Mouse (Mus musculus) embryonic facial prominence, embryonic 12.5 days (tissue): ENCODE measurements at regions not wholly inside any gene's neighbourhood (a gene's known extent, or its start where the extent isn't known, plus 50 kb on each side); places are given as distances from the start of the nearest gene placed in this dataset.

Experiments
- ATAC-seq: fragments of 200-750 bp; cut with Nextera tagmentation; 2 replicates; pipeline ENCODE4 v1.8.0; 2017; ENCODE audit not compliant: insufficient number of reproducible peaks, insufficient read depth, low FRiP score, low TSS enrichment
- H3K27ac ChIP-seq: fragments of 300-500 bp; sonication (generic); 2 replicates; pipeline ENCODE4 v1.5.1; 2016; ENCODE audit warnings: mild to moderate bottlenecking
- H3K27me3 ChIP-seq: fragments of 300-500 bp; sonication (generic); 2 replicates; pipeline ENCODE4 v1.6.1; 2016; ENCODE audit warnings: mild to moderate bottlenecking, moderate library complexity
- H3K36me3 ChIP-seq: fragments of 300-500 bp; sonication (generic); 2 replicates; pipeline ENCODE4 v1.6.1; 2016; ENCODE audit warnings: mild to moderate bottlenecking
- H3K4me1 ChIP-seq: fragments of 300-500 bp; sonication (generic); 2 replicates; pipeline ENCODE4 v1.6.1; 2016
- H3K4me2 ChIP-seq: fragments of 300-500 bp; sonication (generic); replicated peaks from 2 replicates; pipeline ENCODE4 v1.6.1; 2016; ENCODE audit warnings: mild to moderate bottlenecking, moderate library complexity
- H3K4me3 ChIP-seq: fragments of 300-500 bp; sonication (generic); 2 replicates; pipeline ENCODE4 v1.5.1; 2016; ENCODE audit warnings: mild to moderate bottlenecking
- H3K9ac ChIP-seq: fragments of 300-500 bp; sonication (generic); 2 replicates; pipeline ENCODE4 v1.6.1; 2016; ENCODE audit warnings: mild to moderate bottlenecking, moderate library complexity
- H3K9me3 ChIP-seq: fragments of 300-500 bp; sonication (generic); 2 replicates; pipeline ENCODE4 v1.6.1; 2016; ENCODE audit warnings: mild to moderate bottlenecking, moderate library complexity
- WGBS: fragments of 180-500 bp; shearing (Covaris S2); methylation state at CpG from one replicate; pipeline ENCODE4 v1.1.7; 2016; 5-methylcytosine and 5-hydroxymethylcytosine counted together

GRCm38 (mm10) chr3:147412274-147412673 lies 560.1 kb downstream of the Ttll7 start:
- ATAC-seq = no peak
- no peak overlapping the region for H3K9ac ChIP-seq
- no peak overlapping the region for H3K4me3 ChIP-seq
- H3K4me2 ChIP-seq = no peak overlapping the region
- no peak overlapping the region for H3K27ac ChIP-seq
- H3K36me3 ChIP-seq = no peaks in the 10 kb centered on the region
- H3K9me3 ChIP-seq = no peaks in the 10 kb centered on the region
- no peaks in the 10 kb centered on the region for H3K4me1 ChIP-seq
- 83% methylated on average over 4 of the region's 4 CpGs for WGBS
- H3K27me3 ChIP-seq = no peaks in the 10 kb centered on the region

DNA sequence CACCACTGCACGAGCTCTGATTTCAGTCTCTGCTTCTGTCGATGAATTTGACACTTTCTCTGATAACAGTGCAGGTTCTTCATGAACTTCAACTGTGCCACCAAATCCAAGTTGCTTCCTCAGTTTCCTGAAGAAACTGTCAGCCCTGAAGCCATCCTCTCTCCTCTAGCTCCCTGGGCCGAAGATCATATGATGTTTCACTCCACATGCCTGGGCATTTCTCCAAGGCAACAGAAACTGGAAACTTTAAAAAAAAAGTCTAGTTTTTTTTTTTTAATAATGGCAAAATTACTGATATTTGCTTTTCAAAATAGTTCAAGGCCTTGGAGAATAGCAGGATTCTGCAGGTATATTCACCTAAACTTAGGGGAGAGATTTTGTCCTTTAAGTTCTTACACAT lies 564.8 kb downstream of the Ttll7 start:
- no peak overlapping the region for H3K4me3 ChIP-seq
- H3K36me3 ChIP-seq = no peaks in the 10 kb centered on the region
- H3K27ac ChIP-seq = no peak overlapping the region
- no peak overlapping the region for H3K4me2 ChIP-seq
- no peaks in the 10 kb centered on the region for H3K9me3 ChIP-seq
- no peak overlapping the region for H3K9ac ChIP-seq
- 49% methylated on average over 3 of the region's 3 CpGs for WGBS
- H3K4me1 ChIP-seq = no peaks in the 10 kb centered on the region
- no peak for ATAC-seq
- no peaks in the 10 kb centered on the region for H3K27me3 ChIP-seq

GRCm38 (mm10) chr3:147419129-147419528 lies 567.0 kb downstream of the Ttll7 start:
- Histone ChIP-seq H3K4me3 (no peak overlapping the region), H3K27me3 (no peaks in the 10 kb centered on the region), H3K36me3 (no peaks in the 10 kb centered on the region), H3K27ac (no peak overlapping the region), H3K4me2 (no peak overlapping the region), H3K9ac (no peak overlapping the region), H3K9me3 (no peaks in the 10 kb centered on the region), H3K4me1 (peaks cover 4% of the 10 kb centered on the region; the same call in 1 of the 2 replicates)
- no peak for ATAC-seq
- WGBS = 48% methylated on average over 3 of the region's 3 CpGs

GRCm38 (mm10) chr3:147422196-147422595 lies 570.0 kb downstream of the Ttll7 start:
- Histone ChIP-seq H3K36me3 (no peaks in the 10 kb centered on the region), H3K4me1 (peaks cover 6% of the 10 kb centered on the region; the same call in 1 of the 2 replicates), H3K27ac (no peak overlapping the region), H3K27me3 (no peaks in the 10 kb centered on the region), H3K4me3 (no peak overlapping the region), H3K9ac (no peak overlapping the region), H3K9me3 (no peaks in the 10 kb centered on the region), H3K4me2 (no peak overlapping the region)
- ATAC-seq = no peak
- WGBS = 84% methylated on average over 5 of the region's 5 CpGs

DNA sequence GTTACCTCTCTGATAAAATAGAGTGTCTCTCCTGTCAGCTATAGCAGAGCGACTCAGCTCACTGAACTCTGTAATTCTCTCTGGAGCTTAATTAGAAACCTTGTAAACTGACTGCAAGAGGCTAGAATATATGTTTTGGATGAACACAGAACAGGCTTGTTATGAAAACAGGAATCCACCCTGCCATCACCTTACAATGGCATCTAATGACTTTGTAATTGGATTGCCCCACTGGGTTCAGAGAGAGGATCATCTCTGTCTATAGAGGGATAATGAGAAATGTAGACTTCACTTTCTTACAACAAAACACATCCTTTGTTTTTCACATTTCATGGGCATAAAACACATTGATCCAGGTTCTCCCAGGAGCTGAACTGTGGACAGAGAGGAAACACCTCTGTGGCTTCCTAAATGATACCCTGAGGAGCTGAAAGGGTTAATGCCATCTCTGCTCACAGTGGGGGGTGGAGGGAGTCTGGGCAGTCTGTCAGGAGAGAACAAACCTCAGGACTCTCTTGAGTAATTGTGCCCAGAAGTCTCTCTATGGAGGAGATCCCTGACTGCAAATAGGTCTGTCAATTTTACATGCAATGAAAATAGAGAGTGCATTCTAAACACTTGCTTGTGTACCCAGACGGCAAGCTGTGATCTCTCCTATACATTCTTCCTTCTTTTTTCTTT lies 571.9 kb downstream of the Ttll7 start:
- peaks cover 7% of the 10 kb centered on the region; the same call in 1 of the 2 replicates for H3K4me1 ChIP-seq
- no peaks in the 10 kb centered on the region for H3K36me3 ChIP-seq
- no peak for ATAC-seq
- no peaks in the 10 kb centered on the region for H3K9me3 ChIP-seq
- H3K4me2 ChIP-seq = no peak overlapping the region
- H3K27me3 ChIP-seq = no peaks in the 10 kb centered on the region
- H3K4me3 ChIP-seq = no peak overlapping the region
- WGBS = 25% methylated on average over 2 of the region's 2 CpGs
- no peak overlapping the region for H3K9ac ChIP-seq
- no peak overlapping the region for H3K27ac ChIP-seq

DNA sequence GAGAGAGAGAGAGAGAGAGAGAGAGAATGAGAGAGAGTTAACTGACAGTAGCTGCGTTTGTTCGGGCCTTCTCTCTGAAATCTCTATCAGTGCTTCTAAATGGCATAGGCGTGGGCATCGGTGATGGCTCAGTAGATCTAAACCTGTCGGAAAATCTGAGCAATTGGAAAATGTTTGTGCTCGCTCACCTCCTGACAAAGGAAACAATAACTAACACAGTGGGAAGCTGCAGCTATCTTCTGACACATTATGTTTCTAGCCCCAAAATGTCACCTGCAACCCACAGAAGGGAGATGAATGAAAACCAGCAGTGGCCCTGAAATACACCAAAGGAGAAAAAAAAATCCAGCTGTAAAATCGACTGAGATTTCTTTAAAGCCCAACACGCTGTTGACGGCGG lies 576.7 kb downstream of the Ttll7 start:
- Histone ChIP-seq H3K4me3 (no peak overlapping the region), H3K4me2 (no peak overlapping the region), H3K36me3 (no peaks in the 10 kb centered on the region), H3K9me3 (no peaks in the 10 kb centered on the region), H3K9ac (no peak overlapping the region), H3K27ac (no peak overlapping the region), H3K4me1 (peaks cover 8% of the 10 kb centered on the region; the same call in 1 of the 2 replicates), H3K27me3 (no peaks in the 10 kb centered on the region)
- WGBS = 40% methylated on average over 10 of the region's 10 CpGs
- no peak for ATAC-seq

GRCm38 (mm10) chr3:147442925-147443690 lies 590.9 kb downstream of the Ttll7 start:
- H3K27ac ChIP-seq = 0 out of 2 replicates have a peak overlapping the region, but pooled peaks have one; percentile 30
- H3K36me3 ChIP-seq = no peaks in the 10 kb centered on the region
- no peaks in the 10 kb centered on the region for H3K27me3 ChIP-seq
- H3K9ac ChIP-seq = no peak overlapping the region
- ATAC-seq = no peak
- H3K4me3 ChIP-seq = no peak overlapping the region
- no peaks in the 10 kb centered on the region for H3K9me3 ChIP-seq
- 67% methylated on average over 5 of the region's 5 CpGs for WGBS
- H3K4me2 ChIP-seq = no peak overlapping the region
- H3K4me1 ChIP-seq = peaks cover 15% of the 10 kb centered on the region

DNA sequence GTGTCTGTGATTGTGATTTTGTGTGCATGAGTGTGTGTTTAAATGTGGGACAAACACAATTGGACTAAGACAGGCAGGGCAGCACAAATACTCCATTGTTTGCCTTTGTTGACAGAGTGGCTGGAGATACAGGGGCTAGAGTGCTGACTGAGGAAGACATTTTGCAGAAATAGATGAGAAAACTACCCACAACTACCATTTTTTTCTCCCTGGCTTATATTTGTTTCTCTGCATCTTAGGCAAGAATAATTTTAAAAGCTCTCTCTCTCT lies 591.5 kb downstream of the Ttll7 start:
- H3K4me2 ChIP-seq = no peak overlapping the region
- peaks cover 15% of the 10 kb centered on the region for H3K4me1 ChIP-seq
- no peak overlapping the region for H3K4me3 ChIP-seq
- H3K9me3 ChIP-seq = no peaks in the 10 kb centered on the region
- H3K27me3 ChIP-seq = no peaks in the 10 kb centered on the region
- ATAC-seq = no peak
- H3K36me3 ChIP-seq = no peaks in the 10 kb centered on the region
- 0 out of 2 replicates have a peak overlapping the region, but pooled peaks have one; percentile 30 for H3K27ac ChIP-seq
- H3K9ac ChIP-seq = no peak overlapping the region

- H3K4me3 ChIP-seq = no peak overlapping the region
- no peaks in the 10 kb centered on the region for H3K9me3 ChIP-seq
- peaks cover 15% of the 10 kb centered on the region for H3K4me1 ChIP-seq
- no peaks in the 10 kb centered on the region for H3K27me3 ChIP-seq
- no peak for ATAC-seq
- H3K36me3 ChIP-seq = no peaks in the 10 kb centered on the region
- WGBS = 73% methylated on average over 10 of the region's 10 CpGs
- no peak overlapping the region for H3K4me2 ChIP-seq
- H3K9ac ChIP-seq = no peak overlapping the region
- no peak overlapping the region for H3K27ac ChIP-seq
Measured at GRCm38 (mm10) chr3:147444005-147444763, 592.0 kb downstream of the Ttll7 start.

DNA sequence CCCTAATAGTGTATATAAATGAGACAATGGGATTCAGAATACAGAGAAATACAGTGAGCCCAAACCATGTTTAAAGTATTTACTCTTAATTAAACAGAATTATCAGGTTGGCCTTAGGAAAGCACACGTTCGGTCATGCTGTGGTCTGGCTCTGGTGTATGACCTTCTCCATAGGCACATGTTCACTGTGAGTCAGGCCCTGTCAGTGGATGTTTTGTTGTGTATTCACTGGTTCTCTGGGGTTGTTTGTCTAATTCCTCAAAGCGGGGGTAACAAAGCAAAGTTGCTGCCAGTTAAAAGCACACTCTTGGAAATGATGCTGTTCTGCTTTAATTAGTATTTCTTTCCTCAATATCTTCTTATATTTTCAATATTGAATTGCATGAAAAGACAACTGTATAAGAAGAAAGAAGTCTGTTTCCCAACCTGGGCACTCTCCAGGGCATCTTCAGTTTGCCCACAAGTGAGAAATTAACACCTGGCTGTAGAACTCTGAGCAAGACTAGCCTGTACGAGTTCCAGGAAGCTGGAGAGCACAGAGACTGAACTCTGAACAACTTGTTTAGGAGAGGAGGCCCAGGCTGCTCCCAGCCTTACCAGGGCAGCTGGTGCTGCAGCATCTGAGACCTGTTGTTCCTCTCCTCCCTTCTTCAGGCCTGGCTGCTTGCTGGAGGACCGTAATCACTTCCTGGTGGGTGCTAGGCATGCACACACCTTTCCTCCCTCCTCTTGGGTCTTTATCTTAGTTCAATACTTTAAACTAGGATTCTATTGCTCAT lies 593.1 kb downstream of the Ttll7 start:
- no peak for ATAC-seq
- Histone ChIP-seq H3K27me3 (no peaks in the 10 kb centered on the region), H3K9me3 (no peaks in the 10 kb centered on the region), H3K4me3 (no peak overlapping the region), H3K4me2 (no peak overlapping the region), H3K36me3 (no peaks in the 10 kb centered on the region), H3K9ac (no peak overlapping the region), H3K27ac (peak overlapping the region; percentile 66), H3K4me1 (peaks cover 15% of the 10 kb centered on the region)
- WGBS = 69% methylated on average over 5 of the region's 5 CpGs

- Histone ChIP-seq H3K27ac (peak overlapping the region; percentile 66), H3K9me3 (no peaks in the 10 kb centered on the region), H3K4me3 (no peak overlapping the region), H3K36me3 (no peaks in the 10 kb centered on the region), H3K27me3 (no peaks in the 10 kb centered on the region), H3K9ac (no peak overlapping the region), H3K4me1 (peaks cover 15% of the 10 kb centered on the region), H3K4me2 (no peak overlapping the region)
- ATAC-seq = no peak
- WGBS = 26% methylated on average over 8 of the region's 8 CpGs
Measured at GRCm38 (mm10) chr3:147445884-147446283, 593.7 kb downstream of the Ttll7 start.
